Mouse (Mus musculus): ENCODE results near the gene Snn. TPM values are rescaled to one million over a fixed set of nuclear protein-coding genes. Genes with fewer than 3 reads are reported as not detected.

Snn gene
- polyA plus RNA-seq, 1 experiment from 2014 or later = 171 TPM

DNA sequence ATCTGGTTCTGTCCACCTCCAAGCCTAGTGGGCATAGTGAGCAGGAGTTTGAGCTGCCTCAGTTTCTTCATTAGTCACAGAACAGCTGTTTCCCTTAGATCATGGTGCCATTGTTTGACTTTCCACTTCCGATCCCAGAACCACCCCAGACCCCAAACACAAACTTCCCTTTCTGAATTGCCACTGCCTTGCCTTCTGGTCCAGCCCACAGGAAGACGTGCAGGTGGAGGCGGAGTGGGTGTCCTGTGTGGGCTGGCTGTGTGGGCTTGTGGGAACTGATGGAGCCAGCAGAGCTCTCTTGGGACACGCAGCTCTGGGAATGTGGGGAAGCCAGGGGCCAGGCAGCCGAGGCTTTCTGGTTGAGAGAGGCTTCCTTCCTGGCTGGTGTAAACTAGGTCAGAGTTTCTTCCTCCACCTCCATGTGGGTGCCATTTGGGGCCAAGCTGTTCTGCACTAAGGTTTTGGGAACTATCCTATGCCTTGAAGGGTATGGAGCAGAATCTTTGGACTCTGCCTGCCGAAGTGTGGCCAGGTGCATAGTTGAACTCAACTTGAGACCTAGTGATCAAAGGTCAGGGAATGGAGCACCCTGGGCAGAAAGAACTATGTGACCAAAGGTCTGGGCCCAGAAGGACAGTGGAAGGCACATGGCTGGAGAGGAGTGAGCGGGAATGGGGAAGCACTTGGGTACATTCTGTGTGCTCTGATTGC lies 9.1 kb downstream of the Snn start:
- Histone ChIP-seq H3K4me3 (no peak overlapping the region), H3K9me3 (no peaks in the 10 kb centered on the region), H3K27me3 (no peaks in the 10 kb centered on the region), H3K36me3 (peaks cover 34% of the 10 kb centered on the region), H3K4me1 (peaks cover 68% of the 10 kb centered on the region), H3K27ac (replicated peaks) (no peak overlapping the region; the same call in 1 of the 2 replicates), H3K4me2 (replicated peaks) (peak overlapping the region; percentile 74), H3K9ac (replicated peaks) (no peak overlapping the region)
- ATAC-seq (replicated peaks) = no peak
- 89% methylated on average over 7 of the region's 7 CpGs for WGBS

DNA sequence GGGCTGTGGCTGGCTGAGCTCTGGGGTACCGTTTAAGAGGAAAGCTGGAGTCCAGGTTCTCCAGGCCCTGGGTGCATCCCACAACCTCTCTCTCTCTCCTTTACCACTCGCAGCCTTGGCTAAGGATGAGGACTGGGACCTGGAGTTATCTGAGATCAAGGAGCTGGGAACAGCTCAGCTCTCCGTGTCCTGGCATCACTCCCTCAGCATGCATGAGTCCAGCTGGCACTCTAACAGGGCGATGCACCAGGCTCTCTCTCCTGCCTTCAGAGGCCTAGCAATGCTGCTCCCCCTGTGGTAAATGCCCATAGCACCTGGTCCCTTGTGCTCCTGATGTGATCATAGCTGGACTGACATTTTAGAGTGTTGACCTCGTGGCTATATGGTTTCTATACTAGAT lies 10.4 kb downstream of the Snn start:
- H3K4me2 ChIP-seq (replicated peaks) = no peak overlapping the region
- H3K27ac ChIP-seq (replicated peaks) = 0 out of 2 replicates have a peak overlapping the region, but pooled peaks have one; percentile 11
- H3K4me3 ChIP-seq = no peak overlapping the region
- no peak overlapping the region for H3K9ac ChIP-seq (replicated peaks)
- H3K4me1 ChIP-seq = peaks cover 61% of the 10 kb centered on the region
- no peak for ATAC-seq (replicated peaks)
- H3K27me3 ChIP-seq = no peaks in the 10 kb centered on the region
- H3K9me3 ChIP-seq = no peaks in the 10 kb centered on the region
- 73% methylated on average over 5 of the region's 5 CpGs for WGBS
- H3K36me3 ChIP-seq = peaks cover 42% of the 10 kb centered on the region

DNA sequence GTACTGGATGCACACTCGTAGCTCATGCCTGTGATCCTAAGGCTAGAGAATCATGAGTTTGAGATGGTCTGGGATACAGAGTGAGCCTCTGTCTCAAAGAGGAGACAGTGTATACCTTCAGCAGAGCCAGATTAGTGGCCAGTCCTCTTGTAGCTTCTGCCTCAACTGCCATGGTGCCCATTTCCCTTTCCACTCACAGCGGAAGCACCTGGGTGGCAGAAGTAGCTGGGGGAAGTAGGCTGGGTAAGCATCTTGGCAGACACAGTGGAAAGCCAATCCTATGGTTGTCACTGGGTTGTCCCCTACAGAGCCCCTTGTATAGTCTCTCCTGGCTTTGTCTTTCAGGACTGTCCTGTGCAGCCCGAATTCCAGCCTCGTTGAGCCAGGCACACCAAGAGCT lies 11.1 kb downstream of the Snn start:
- no peak for ATAC-seq (replicated peaks)
- 0 out of 2 replicates have a peak overlapping the region, but pooled peaks have one; percentile 23 for H3K27ac ChIP-seq (replicated peaks)
- WGBS = 88% methylated on average over 4 of the region's 4 CpGs
- H3K9ac ChIP-seq (replicated peaks) = no peak overlapping the region
- H3K4me2 ChIP-seq (replicated peaks) = no peak overlapping the region
- H3K4me3 ChIP-seq = no peak overlapping the region
- peaks cover 48% of the 10 kb centered on the region for H3K36me3 ChIP-seq
- no peaks in the 10 kb centered on the region for H3K27me3 ChIP-seq
- H3K9me3 ChIP-seq = no peaks in the 10 kb centered on the region
- peaks cover 61% of the 10 kb centered on the region for H3K4me1 ChIP-seq

DNA sequence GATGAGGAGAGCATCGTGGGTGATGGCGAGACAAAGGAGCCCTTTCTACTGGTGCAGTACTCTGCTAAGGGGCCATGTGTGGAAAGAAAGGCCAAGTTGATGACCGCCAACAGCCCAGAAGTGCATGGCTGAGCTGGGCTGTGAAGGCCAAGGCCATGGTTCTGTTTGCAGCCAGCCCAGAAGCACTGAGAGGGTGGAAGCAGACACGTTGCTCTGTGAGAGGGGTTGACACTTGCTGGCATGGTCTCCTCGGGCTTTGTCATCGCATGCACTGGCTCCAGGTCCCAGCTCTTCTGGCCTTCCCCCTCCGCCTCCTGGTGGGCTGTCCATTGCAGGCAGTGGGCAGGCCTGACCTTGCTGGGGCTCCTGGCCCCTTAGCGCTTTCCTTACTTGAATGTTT lies 11.7 kb downstream of the Snn start:
- 89% methylated on average over 8 of the region's 8 CpGs for WGBS
- no peaks in the 10 kb centered on the region for H3K27me3 ChIP-seq
- H3K36me3 ChIP-seq = peaks cover 48% of the 10 kb centered on the region
- no peak overlapping the region for H3K4me3 ChIP-seq
- H3K4me1 ChIP-seq = peaks cover 58% of the 10 kb centered on the region
- 0 out of 2 replicates have a peak overlapping the region, but pooled peaks have one; percentile 23 for H3K27ac ChIP-seq (replicated peaks)
- no peak overlapping the region for H3K4me2 ChIP-seq (replicated peaks)
- no peaks in the 10 kb centered on the region for H3K9me3 ChIP-seq
- H3K9ac ChIP-seq (replicated peaks) = no peak overlapping the region
- no peak for ATAC-seq (replicated peaks)

DNA sequence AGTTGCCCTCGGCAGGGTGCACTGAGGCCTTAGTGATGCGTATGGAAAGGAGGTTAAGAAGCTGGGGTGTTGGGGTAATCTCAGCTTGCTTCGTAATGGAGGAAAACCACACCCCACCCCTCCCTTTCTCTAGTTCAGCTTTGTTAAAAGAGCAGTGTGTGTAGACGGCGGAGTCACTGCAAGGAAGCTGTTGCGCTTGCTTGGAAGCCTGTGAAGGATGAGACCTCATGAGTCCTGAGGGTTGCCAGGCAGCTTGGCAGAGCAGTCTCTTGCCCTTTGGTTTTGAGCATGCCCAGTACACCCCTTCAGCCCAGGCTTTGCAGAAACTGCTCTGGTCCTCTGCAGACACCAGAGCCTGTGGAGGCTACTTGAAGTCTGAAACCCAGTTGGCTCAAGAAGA lies 12.3 kb downstream of the Snn start:
- H3K4me2 ChIP-seq (replicated peaks) = no peak overlapping the region
- H3K36me3 ChIP-seq = peaks cover 48% of the 10 kb centered on the region
- WGBS = 75% methylated on average over 6 of the region's 6 CpGs
- H3K4me1 ChIP-seq = peaks cover 52% of the 10 kb centered on the region
- H3K27me3 ChIP-seq = no peaks in the 10 kb centered on the region
- no peaks in the 10 kb centered on the region for H3K9me3 ChIP-seq
- no peak overlapping the region for H3K4me3 ChIP-seq
- ATAC-seq (replicated peaks) = no peak
- H3K27ac ChIP-seq (replicated peaks) = no peak overlapping the region
- no peak overlapping the region for H3K9ac ChIP-seq (replicated peaks)

DNA sequence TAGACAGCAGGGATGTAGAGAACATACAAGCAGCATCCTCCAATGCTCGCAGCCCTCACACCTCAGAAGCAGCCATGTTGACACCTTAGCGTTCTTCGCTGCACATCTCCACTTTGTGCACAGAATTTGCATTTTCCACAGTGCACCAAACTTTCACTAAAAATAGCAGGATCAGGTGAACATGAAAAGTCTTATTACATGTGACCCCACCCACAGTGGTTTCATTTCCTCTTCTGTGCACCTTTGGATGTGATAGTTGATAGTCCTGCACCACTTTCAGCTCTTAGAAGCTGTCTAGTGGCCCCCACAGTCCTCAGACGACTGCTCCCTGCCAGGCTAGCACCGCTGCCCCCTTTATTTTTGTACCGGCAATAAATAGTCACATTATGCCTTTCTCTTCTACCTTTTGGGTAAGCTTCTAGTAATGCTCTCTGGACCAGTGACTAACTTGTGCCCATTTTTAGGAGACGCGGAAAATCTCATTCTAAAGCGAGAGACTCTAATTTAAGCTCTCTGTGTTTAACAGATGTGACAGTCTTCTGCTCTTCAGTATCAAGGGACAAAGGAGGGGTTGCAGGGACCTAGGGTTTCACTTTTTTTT lies 17.0 kb downstream of the Snn start:
- Histone ChIP-seq H3K27ac (replicated peaks) (no peak overlapping the region), H3K9me3 (no peaks in the 10 kb centered on the region), H3K4me1 (peaks cover 13% of the 10 kb centered on the region), H3K4me3 (no peak overlapping the region), H3K36me3 (peaks cover 63% of the 10 kb centered on the region), H3K9ac (replicated peaks) (no peak overlapping the region), H3K4me2 (replicated peaks) (no peak overlapping the region), H3K27me3 (no peaks in the 10 kb centered on the region)
- WGBS = 83% methylated on average over 9 of the region's 9 CpGs
- ATAC-seq (replicated peaks) = no peak

DNA sequence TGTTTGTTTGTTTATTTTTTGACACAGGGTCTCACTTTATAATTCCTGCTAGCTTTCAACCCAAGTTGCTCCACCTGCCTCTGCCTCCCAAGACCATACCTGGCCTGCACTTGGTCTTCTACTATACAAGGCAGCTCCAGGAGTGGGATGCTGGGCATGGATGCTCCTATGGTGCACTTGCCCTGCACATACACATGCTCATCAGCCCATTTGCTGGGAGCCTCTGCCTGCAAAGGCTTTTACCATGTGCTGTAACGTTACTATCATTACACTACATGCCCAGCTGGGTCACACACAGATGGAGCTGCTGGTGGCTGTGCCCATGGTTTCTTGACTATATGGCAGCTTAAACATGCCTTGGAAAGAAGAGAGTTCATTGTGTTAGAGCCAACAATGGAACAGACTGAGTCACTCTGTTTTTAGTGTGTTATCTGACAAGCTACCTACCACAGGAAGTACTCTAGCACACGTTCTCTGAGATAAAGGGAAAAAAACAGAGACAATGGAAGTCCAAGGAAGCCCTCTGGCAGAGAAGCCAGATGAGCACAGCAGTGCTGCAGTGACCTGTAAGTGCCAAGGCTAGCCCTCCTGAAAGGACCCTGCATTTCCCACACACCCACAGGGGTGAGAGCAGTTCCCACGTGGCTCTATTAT lies 17.6 kb downstream of the Snn start:
- Histone ChIP-seq H3K4me3 (no peak overlapping the region), H3K4me1 (0 out of 2 replicates have a peak, but pooled peaks cover 7% of the 10 kb centered on the region), H3K9ac (replicated peaks) (no peak overlapping the region), H3K27me3 (no peaks in the 10 kb centered on the region), H3K36me3 (peaks cover 63% of the 10 kb centered on the region), H3K27ac (replicated peaks) (no peak overlapping the region), H3K9me3 (no peaks in the 10 kb centered on the region), H3K4me2 (replicated peaks) (no peak overlapping the region)
- WGBS = 78% methylated on average over 3 of the region's 3 CpGs
- ATAC-seq (replicated peaks) = no peak

DNA sequence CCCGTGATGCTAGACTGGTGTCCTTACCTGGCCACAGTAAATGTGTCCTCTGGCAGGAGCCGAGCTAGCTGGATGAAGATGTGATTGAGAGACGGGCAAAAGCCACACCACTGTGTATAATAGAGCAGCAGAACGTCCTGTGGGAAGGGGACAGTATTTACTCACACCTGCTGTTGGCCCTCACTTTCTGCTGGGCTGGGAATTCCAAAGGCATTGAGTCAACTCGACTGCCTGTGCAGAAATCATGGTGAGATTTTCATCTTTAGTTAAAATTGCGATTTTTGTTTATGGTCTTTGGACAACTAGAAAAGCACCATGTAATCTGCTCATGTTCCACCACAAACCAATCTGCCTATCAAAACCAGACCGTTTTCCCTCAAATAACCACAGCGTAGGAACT lies 23.4 kb downstream of the Snn start:
- no peaks in the 10 kb centered on the region for H3K27me3 ChIP-seq
- no peak overlapping the region for H3K4me2 ChIP-seq (replicated peaks)
- WGBS = 89% methylated on average over 8 of the region's 8 CpGs
- H3K9me3 ChIP-seq = no peaks in the 10 kb centered on the region
- peaks cover 54% of the 10 kb centered on the region for H3K36me3 ChIP-seq
- ATAC-seq (replicated peaks) = no peak
- no peak overlapping the region for H3K27ac ChIP-seq (replicated peaks)
- H3K4me1 ChIP-seq = peaks cover 28% of the 10 kb centered on the region
- H3K4me3 ChIP-seq = no peak overlapping the region
- H3K9ac ChIP-seq (replicated peaks) = no peak overlapping the region

DNA sequence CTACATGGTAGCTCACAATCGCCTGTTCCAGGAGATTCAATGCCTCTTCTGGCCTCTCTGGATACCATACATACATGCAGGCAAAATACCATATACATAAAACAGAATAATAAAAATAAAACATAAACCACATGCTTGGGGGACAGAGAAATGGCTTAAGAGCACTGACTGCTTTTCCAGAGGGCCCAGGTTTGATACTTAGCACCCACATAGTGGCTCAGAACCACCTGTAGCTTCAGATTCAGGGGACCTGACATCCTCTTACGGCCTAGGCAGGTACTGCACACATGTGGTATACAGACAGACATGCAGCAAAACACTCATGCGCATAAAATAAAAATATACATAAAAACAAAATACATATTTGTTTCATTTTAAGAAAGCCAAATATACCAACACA lies 25.6 kb downstream of the Snn start:
- Histone ChIP-seq H3K4me3 (no peak overlapping the region), H3K9ac (replicated peaks) (no peak overlapping the region), H3K4me2 (replicated peaks) (no peak overlapping the region), H3K27ac (replicated peaks) (no peak overlapping the region), H3K36me3 (peaks cover 59% of the 10 kb centered on the region), H3K4me1 (peaks cover 28% of the 10 kb centered on the region), H3K9me3 (no peaks in the 10 kb centered on the region), H3K27me3 (no peaks in the 10 kb centered on the region)
- WGBS = 94% methylated on average over 3 of the region's 3 CpGs
- ATAC-seq (replicated peaks) = no peak

DNA sequence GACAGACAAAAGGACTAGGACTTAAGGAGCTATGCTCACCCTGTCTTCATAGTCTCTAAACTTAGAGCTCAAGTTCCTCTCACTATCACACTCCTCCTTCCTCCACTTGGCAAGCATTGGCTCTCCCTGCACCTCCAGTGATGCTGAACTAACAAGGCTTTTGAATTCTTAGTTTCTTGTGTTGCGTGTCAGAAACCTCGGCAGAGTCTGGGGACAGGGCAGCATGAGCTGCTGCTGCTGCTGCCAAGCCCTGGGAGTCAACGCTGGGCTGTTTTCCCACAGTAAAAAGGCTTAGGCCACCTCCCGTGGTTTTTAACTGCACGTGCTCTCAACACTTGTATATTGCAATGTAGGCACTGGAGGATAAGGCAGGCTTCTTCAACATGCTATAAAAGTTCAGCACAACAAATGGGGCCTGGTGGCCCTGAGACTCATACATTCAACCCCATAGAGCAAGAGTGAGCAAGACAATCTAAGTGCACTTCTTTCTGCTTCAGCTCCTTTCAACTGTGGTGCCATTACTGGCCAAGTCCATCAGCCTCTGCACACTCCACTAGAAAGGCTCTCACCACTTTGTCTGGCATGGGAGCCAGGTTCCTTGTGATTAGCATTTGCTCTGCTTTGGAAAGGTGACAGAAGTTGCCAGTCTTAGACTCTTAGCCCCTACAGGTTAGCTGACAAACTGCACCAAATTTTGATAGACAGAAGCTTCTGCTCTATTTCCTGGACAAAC lies 26.3 kb downstream of the Snn start:
- H3K27ac ChIP-seq (replicated peaks) = peak overlapping the region; percentile 49; the same call in 1 of the 2 replicates
- peak; percentile 80 for ATAC-seq (replicated peaks)
- peaks cover 23% of the 10 kb centered on the region for H3K4me1 ChIP-seq
- H3K9ac ChIP-seq (replicated peaks) = no peak overlapping the region
- no peak overlapping the region for H3K4me2 ChIP-seq (replicated peaks)
- H3K4me3 ChIP-seq = no peak overlapping the region
- no peaks in the 10 kb centered on the region for H3K9me3 ChIP-seq
- H3K27me3 ChIP-seq = no peaks in the 10 kb centered on the region
- peaks cover 62% of the 10 kb centered on the region for H3K36me3 ChIP-seq
- WGBS = 16% methylated on average over 5 of the region's 5 CpGs

DNA sequence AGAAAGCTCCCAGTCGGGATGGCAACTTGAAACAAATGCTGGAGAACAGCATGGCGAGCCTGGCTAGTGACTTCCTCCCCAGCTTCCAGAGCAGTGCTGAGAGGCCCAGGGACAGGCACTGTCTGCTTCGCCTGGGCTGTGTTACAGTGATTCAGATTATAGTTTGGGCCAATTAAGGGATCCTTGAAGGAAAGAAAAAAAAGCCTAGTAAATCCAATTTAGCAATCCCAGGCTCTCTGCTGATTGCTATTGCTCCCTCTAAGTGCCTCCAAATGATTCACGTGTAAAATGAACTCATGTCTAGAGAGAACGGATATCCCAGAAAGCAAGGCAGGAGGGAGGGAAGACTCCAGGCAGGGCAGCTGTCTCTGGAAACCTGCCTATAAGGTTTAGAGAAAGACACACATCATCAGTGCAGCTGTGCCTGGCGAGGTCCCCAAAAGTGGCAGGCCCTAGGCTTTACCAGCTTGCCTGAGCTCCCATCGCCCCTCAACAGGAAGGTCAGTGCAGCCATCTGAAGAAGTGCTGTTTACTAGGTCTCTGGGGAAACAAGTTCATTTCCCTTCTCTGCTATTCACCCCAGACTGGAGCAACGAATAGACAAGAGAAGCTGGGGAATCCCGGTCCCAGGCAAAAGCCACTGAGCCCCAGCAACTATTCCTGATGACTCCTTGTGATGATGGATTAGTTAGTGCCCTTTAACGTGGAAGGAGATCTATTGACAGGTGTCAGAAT lies 30.3 kb downstream of the Snn start:
- H3K4me3 ChIP-seq = no peak overlapping the region
- H3K36me3 ChIP-seq = peaks cover 36% of the 10 kb centered on the region
- no peaks in the 10 kb centered on the region for H3K27me3 ChIP-seq
- WGBS = 73% methylated on average over 10 of the region's 10 CpGs
- H3K9ac ChIP-seq (replicated peaks) = no peak overlapping the region
- H3K4me1 ChIP-seq = peaks cover 23% of the 10 kb centered on the region
- H3K27ac ChIP-seq (replicated peaks) = 0 out of 2 replicates have a peak overlapping the region, but pooled peaks have one; percentile 24
- H3K9me3 ChIP-seq = no peaks in the 10 kb centered on the region
- no peak for ATAC-seq (replicated peaks)
- H3K4me2 ChIP-seq (replicated peaks) = no peak overlapping the region

Data from forebrain, embryonic 15.5 days (tissue).